Mouse (Mus musculus) gastrocnemius, adult 18-20 months (tissue): ENCODE measurements around the gene Nelfe. TPM values are rescaled to one million over a fixed set of nuclear protein-coding genes. Genes with fewer than 3 reads are reported as not detected.
"Not testable (repeated sequence)": the region's sequence is repeated elsewhere in the genome, so short reads cannot be mapped to it uniquely, and the experiment has no call there.

Source experiments
- DNase-seq: peaks from one replicate; pipeline ENCODE4 v3.0.0; 2021; ENCODE audit warnings: low spot score
- microRNA-seq: library from miRNA; unstranded; fragments of <30 nt; microRNA quantifications from one replicate; pipeline ENCODE4 v1.2.0, GENCODE M21; 2021
- total RNA-seq, 2 experiments: library from RNA; stranded (reverse); gene quantifications; 2 replicates each; pipeline ENCODE4 v1.2.3; 2021

The Nelfe gene
- total RNA-seq, 2 experiments from 2014 or later: 9.0 to 12.0 TPM

DNA sequence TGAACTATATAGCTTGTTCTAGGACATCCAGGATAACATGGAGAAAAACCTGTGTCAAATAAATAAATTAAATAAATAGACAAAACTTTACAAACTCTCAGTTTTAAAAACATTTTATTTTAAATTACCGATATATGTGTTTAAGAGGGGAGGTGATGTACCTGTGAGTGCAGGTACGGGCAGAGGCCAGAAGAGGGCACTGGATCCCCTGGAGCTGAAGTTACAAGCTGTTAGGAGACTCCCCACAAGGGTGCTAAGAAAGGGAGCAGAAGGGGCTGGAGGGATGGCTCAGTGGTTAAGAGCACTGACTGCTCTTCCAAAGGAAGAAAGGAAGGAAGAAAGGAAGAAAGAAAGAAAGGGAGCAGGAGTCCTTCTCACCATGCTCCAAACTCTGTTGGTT, 41.2 kb downstream of the Nelfe start:
- DNase-seq: no peak

DNA sequence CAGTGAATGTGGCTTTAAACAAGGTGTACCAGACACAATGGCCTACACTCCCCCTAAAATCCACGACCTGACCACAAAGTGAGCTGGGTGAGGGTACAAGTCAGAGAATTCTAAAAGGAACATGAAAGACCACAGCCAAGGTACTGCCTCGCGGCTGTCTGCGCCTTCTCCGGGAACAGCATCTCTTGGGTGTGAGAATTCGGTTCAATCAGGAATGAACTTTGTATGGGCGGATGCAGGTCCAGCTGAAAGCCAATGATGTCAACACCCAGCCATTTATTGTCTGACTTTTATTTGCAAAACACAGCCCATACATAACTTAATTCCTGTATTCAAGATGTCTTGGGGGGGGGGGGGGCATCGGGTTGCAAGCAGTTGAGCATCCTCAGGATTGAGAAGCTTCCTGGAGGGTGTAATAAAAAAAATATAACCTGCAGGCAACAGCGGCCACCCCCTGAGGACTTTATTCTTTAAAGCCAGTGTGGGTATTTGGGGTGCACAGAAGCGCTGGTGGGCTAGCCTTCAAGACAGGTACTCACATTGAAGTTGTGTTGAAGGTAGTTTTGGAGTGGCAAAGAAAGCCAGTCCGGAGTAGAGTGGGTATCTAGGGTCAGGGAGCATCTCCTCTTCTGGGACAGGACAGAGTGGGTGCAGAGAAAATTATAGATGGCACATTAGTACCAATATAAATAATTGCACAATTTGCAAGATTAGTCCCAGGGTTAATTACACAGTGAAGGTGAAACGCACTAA, 43.1 kb downstream of the Nelfe start:
- no peak for DNase-seq

DNA sequence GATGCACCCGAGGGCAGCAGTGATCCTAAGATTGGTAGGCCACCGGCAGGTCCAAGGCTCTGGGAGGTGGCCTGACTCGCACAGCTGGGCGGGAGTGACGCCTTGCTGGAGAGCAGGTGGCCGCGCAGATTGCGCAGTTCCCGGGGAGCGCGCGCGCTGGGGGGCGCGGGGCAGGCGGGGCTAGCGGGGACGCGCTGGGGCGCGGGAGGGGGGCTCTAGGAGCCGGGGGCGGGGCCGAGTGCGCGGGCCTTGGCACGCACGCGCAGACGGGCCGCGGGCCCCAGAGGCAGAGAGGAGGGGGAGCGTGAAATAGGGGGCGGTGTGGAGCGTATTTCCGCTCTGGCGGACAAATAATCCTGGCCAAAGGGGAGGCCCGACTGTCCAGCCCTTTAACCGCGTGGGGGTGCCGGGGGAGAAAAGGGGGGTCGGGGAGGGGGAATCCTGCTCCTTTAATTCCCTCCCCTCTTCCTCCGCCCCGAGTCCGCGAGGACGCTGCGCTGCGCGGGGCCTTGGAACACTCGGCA, 43.9 kb downstream of the Nelfe start:
- DNase-seq: peak; percentile 94

DNA sequence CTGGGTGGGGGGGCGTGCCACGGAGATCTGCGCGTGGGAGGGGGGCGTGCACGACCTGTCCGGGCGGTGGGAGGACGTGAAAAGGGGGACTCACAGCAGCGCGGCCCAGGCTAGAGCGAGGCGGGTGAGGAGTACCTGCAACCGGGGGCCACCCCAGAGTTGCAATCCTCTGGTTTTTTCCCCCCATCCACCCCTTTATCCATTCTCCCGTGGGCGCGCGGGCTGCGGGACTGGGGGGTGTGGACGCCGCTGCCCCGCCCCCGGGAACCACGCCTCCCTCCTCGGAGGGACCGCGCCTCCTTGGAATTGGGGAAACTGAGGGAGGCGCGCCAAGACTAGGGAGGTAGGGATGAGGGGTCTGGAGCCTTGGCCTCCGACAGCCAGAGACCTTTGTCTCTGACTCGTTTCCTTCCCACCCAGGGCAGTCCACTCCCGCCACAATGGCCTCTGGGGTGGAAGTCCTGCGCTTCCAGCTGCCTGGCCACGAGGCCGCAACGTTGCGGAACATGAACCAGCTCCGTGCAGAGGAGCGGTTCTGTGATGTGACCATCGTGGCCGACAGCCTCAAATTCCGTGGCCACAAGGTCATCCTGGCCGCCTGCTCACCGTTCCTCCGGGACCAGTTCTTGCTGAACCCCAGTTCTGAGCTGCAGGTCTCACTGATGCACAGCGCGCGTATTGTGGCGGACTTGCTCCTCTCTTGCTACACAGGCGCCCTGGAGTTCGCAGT, 44.8 kb downstream of the Nelfe start:
- peak; percentile 43 for DNase-seq

DNA sequence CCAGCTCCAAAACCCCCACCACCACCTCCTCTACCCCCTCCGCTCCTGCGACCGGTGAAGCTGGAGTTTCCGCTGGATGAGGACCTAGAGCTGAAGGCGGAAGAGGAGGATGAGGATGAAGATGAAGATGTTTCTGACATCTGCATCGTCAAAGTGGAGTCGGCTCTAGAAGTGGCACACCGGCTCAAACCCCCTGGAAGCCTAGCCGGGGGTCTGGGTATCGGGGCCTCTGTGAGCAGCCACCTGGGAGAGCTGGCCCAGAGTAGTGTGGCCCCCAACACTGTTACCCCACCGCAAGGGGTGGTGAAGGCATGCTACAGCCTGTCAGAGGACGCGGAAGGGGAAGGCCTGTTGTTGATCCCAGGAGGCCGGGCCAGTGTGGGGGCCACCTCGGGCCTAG, 45.5 kb downstream of the Nelfe start:
- DNase-seq: no peak

DNA sequence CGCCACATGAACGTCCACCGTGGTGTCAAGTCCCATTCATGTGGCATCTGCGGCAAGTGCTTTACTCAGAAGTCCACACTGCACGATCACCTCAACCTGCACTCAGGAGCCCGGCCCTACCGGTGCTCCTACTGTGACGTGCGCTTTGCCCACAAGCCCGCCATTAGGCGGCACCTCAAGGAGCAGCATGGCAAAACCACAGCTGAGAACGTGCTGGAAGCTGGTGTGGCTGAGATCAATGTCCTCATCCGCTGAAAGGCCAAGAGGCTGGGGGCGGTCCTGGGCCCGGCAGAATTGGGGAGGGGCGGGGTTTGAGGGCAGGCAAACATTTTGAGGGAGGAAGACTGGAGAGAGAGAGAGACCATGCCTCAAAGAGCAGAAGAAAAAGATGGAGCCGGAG, 46.2 kb downstream of the Nelfe start:
- no peak for DNase-seq

DNA sequence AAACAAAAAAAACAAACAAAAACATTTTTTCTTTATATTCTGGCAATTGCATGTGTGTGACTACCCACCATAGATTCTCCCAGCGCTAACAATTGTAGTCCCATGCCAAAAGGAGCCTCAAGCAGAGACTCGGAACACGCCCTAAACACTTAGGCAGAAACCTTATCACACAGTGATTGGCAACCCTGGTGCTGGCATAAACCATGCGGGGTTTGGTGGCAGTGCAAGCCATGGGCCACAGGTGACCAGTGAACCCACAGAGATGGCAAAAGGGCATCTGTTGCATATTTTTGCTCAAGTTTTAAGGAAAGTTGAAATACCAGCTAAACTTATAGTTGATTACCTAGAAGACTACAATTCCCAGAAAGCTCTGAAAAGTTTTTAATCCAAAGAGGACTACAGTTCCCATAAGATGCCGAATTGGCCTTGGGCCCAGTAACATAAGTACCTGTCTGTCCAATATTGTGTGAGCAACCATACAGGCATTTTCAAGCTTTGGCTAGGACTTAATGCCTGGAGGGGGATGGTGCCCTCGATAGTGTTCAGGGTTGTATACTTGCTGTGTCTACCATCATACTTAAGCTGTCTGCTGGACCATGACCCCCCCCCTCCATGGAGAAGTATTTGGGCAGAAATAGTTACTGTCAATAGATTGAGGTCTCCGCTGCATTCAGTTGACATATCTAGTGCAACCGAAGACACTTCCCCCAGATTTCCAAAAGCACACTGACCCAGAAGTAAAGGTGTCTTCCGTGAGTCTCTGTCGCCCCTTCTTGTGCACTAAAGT, 47.4 kb downstream of the Nelfe start:
- no peak for DNase-seq

DNA sequence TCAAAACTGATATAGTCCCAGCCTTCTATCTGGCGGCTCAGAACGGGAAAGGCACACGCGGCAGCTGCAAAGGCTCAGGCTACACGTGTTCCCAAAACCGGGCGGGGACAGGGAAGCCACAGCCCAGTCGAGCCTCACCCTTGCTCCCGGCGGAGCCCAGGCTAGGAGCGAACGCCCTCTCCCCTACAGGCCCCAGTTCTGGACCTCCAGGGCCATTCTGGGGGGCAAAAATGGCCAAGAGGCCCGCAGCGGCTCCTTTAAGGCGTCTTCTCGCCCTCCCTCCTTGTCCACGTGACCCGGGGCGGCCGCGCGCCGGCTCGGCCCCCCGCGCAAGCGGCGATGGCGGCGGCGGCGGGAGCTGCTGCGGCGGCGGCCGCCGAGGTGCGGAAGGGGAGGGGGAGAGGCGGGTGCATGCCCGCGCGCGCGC, 48.0 kb downstream of the Nelfe start, which contains the start of the genes C2 and Ehmt2:
C2 (minus strand) TSS at position 106 of the 427 bp plus-strand sequence.
Ehmt2 (plus strand) TSS at position 310 of the 427 bp plus-strand sequence.
- peak; percentile 82 for DNase-seq

DNA sequence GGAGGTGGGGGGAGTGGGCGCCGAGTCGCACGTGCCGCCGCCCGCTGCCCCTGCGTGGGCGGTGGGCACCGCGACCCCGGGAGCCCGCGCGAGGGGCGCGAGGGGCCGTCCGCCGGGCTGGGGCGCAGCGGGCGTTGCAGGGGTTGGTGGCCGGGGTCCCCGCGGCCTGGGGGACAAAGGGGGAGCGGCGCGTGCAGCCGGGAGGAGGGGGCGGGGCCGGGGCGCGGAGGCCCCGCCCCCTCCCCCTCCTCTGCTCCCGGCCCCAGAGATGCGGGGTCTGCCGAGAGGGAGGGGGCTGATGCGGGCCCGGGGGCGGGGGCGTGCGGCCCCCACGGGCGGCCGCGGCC, 48.5 kb downstream of the Nelfe start:
- DNase-seq: no peak

DNA sequence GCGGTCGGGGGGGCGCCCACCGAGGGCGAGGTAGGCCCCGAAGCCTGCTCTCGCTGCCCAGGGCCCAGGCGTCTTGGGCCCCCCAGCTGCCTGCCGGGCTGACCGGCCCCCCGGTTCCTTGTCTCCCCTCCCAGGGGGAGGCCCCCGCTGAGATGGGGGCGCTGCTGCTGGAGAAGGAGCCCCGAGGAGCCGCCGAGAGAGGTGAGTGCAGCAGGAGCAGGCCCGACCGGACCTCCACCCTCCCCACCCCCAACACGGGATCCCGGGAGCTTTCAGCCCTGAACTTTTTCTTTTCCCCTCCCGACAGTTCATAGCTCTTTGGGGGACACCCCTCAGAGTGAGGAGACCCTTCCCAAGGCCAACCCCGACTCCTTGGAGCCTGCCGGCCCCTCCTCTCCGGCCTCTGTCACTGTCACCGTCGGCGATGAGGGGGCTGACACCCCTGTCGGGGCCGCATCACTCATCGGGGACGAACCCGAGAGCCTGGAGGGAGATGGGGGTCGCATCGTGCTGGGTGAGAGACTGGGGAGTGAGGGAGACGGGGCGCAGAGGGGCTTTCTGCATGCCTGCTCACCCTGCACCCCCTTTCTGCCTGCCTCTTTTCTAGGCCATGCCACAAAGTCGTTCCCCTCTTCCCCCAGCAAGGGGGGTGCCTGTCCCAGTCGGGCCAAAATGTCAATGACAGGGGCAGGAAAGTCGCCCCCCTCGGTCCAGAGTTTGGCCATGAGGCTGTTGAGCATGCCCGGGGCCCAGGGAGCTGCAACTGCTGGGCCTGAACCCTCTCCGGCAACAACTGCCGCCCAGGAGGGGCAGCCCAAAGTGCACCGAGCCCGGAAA, 49.1 kb downstream of the Nelfe start:
- no peak for DNase-seq

DNA sequence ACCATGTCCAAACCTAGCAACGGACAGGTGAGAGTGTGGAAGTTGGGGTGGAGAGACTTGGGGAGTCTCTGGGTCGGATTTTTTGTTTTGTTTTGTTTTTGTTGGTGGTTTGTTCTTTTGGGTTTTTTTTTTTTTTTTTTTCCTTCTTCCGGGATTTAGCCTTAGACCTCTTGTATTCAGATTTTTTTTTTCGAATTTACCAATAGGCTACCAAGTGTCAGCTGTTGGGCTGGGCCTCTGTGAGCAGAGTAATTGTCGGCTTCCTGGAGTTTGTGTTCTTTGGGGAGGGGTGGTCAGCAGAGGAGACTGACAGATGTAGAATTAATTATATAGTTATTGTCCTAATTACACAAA, 49.7 kb downstream of the Nelfe start:
- no peak for DNase-seq

DNA sequence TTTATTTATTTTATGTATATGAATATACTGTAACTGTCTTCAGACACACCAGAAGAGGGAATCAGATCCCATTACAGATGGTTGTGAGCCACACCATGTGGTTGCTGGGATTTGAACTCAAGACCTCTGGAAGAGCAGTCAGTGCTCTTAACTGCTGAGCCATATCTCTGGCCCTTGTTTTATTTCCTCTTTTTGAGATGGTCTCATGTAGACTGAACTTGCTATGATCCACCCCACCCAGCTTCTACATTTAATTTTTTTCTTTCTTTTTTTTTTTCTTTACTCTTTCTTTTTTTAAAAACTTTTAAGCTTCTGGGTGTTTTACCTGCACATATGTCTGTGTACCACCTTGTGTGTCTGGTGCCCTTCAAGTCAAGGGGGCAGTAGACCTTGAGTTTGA, 50.6 kb downstream of the Nelfe start:
- DNase-seq: not testable (repeated sequence)

DNA sequence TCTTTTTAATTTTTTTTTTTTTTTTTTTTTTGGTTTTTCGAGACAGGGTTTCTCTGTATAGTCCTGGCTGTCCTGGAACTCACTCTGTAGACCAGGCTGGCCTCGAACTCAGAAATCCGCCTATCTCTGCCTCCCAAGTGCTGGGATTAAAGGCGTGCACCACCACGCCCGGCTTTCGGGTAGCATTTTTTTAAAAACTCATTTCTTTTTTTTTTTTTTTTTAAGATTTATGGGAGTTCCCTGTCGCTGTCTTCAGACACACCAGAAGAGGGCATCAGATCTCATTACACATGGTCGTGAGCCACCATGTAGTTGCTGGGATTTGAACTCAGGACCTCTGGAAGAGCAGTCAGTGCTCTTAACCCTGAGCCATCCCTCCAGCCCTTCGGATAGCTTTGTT, 51.8 kb downstream of the Nelfe start:
- DNase-seq: not testable (repeated sequence)

DNA sequence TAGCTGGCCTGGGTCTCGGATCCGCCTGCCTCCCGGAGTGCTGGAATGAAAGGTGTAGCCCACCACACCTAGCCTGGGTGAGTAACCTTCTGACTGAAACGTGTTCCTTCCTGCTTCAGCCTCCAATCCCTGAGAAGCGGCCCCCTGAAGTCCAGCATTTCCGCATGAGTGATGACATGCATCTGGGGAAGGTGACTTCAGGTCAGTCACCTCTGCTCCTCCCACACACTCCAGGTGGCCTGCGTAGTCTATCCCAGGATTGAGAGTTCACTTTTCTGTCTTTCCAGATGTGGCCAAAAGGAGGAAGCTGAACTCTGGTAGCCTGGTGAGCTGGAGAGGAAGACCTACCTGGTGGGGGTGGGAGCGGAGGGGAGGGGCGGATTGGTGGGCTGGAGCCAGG, 52.7 kb downstream of the Nelfe start:
- no peak for DNase-seq

Small RNAs within 50 kb of the gene (microRNA-seq; reads per million reads assigned to microRNA genes)
- gene Mir6970: not detected
- 2.4 reads per million for gene Mir6971
- not detected for gene Mir6972

Other genes starting within 250 kb of the Nelfe start
- gene Rnf5, start 246.7 kb upstream of the Nelfe start, total RNA-seq: 10 to 100 TPM; 22.0 to 22.1 TPM
- 10 to 100 TPM; 81.6 to 87.7 TPM for gene Agpat1, start 246.1 kb upstream of the Nelfe start, total RNA-seq
- 1 to 10 TPM; 1.6 to 3.3 TPM for gene Egfl8, start 234.4 kb upstream of the Nelfe start, total RNA-seq
- gene Ppt2, start 221.9 kb upstream of the Nelfe start, total RNA-seq: 10 to 100 TPM; 36.0 to 38.3 TPM
- gene Prrt1, start 220.9 kb upstream of the Nelfe start, total RNA-seq: under 1 TPM; 0.30 to 0.38 TPM
- gene Fkbpl, start 205.6 kb upstream of the Nelfe start, total RNA-seq: 1 to 10 TPM; 5.7 to 6.0 TPM
- gene Atf6b, start 203.2 kb upstream of the Nelfe start, total RNA-seq: 1 to 10 TPM; 5.9 to 7.9 TPM
- 10 to 100 TPM; 28.3 to 32.8 TPM for gene Tnxb, start 179.9 kb upstream of the Nelfe start, total RNA-seq
- gene C4b, start 106.5 kb upstream of the Nelfe start, total RNA-seq: 10 to 100 TPM in 1 of 2 experiments, 1 to 10 TPM in 1; 4.3 to 11.7 TPM
- under 1 TPM in 1 of 2 experiments, not detected in 1; 0.21 TPM for gene Cyp21a1, start 45.8 kb upstream of the Nelfe start, total RNA-seq
- 1 to 10 TPM; 6.6 to 7.6 TPM for gene Stk19, start 13.4 kb upstream of the Nelfe start, total RNA-seq
- 1 to 10 TPM; 8.3 to 8.8 TPM for gene Dxo, start 13.4 kb upstream of the Nelfe start, total RNA-seq
- 10 to 100 TPM; 20.8 to 21.3 TPM for gene Skiv2l, start 181 bp upstream of the Nelfe start, total RNA-seq
- gene Cfb, start 12.1 kb downstream of the Nelfe start, total RNA-seq: 1 to 10 TPM; 2.9 to 6.9 TPM
- 1 to 10 TPM; 5.9 to 6.9 TPM for gene Zbtb12, start 29.1 kb downstream of the Nelfe start, total RNA-seq
- gene Gm20547, start 31.7 kb downstream of the Nelfe start, total RNA-seq: not detected
- 1 to 10 TPM; 1.5 to 1.6 TPM for gene C2, start 47.9 kb downstream of the Nelfe start, total RNA-seq
- 10 to 100 TPM; 26.7 to 29.5 TPM for gene Ehmt2, start 48.1 kb downstream of the Nelfe start, total RNA-seq
- not detected for gene Slc44a4, start 64.1 kb downstream of the Nelfe start, total RNA-seq
- gene Neu1, start 80.9 kb downstream of the Nelfe start, total RNA-seq: 10 to 100 TPM in 1 of 2 experiments, 1 to 10 TPM in 1; 9.1 to 10.2 TPM
- gene Hspa1b, start 108.8 kb downstream of the Nelfe start, total RNA-seq: 10 to 100 TPM; 11.4 to 94.8 TPM
- gene Gm20481, start 119.5 kb downstream of the Nelfe start, total RNA-seq: not detected
- gene Hspa1a, start 121.8 kb downstream of the Nelfe start, total RNA-seq: 10 to 100 TPM; 16.6 to 99.8 TPM
- gene Hspa1l, start 122.3 kb downstream of the Nelfe start, total RNA-seq: 10 to 100 TPM; 31.8 to 33.6 TPM
- gene Lsm2, start 131.5 kb downstream of the Nelfe start, total RNA-seq: 10 to 100 TPM; 14.0 to 17.1 TPM
- gene Vars, start 150.6 kb downstream of the Nelfe start, total RNA-seq: 10 to 100 TPM; 38.2 TPM
- 10 to 100 TPM; 13.2 to 16.8 TPM for gene Vwa7, start 166.2 kb downstream of the Nelfe start, total RNA-seq
- gene Sapcd1, start 177.6 kb downstream of the Nelfe start, total RNA-seq: not detected
- gene Msh5, start 196.4 kb downstream of the Nelfe start, total RNA-seq: under 1 TPM in 1 of 2 experiments, not detected in 1; 0.28 TPM
- gene Clic1, start 199.6 kb downstream of the Nelfe start, total RNA-seq: 10 to 100 TPM in 1 of 2 experiments, 1 to 10 TPM in 1; 7.5 to 11.6 TPM
- 1 to 10 TPM; 4.5 to 8.7 TPM for gene Ddah2, start 208.6 kb downstream of the Nelfe start, total RNA-seq
- not detected for gene Ly6g6c, start 215.0 kb downstream of the Nelfe start, total RNA-seq
- not detected for gene Mpig6b, start 215.8 kb downstream of the Nelfe start, total RNA-seq
- gene Ly6g6e, start 226.5 kb downstream of the Nelfe start, total RNA-seq: not detected
- gene Ly6g6d, start 227.7 kb downstream of the Nelfe start, total RNA-seq: 1 to 10 TPM in 1 of 2 experiments, not detected in 1; 3.0 TPM
- not detected for gene Ly6g6f, start 235.2 kb downstream of the Nelfe start, total RNA-seq
- 10 to 100 TPM; 85.3 to 87.7 TPM for gene Abhd16a, start 238.9 kb downstream of the Nelfe start, total RNA-seq